8 mouse cellular contexts compared by ENCODE assay signal in genomic region chr17:90962904-90963531, GRCm38 (mm10).
DNase-seq lines count a peak whose midpoint lies in the region; ATAC-seq and TF ChIP-seq lines count a peak whose summit lies in the region.

No protein-coding gene starts in this region.

- H3K9me3 ChIP-seq in E14TG2a.4 (ENCODE audit: low read length), result no peaks in the 10 kb centered on the region

- intact Hi-C loops in heart, postnatal 25 days (cut with DNase I), result no loop called here
- intact Hi-C loops in heart, postnatal 14 days (cut with DNase I), result no loop called here

- no peaks in the 10 kb centered on the region for H3K4me1 ChIP-seq in E14TG2a.4 (replicated peaks; ENCODE audit: low read depth, low read length)

- no peak overlapping the region for H3K4me3 ChIP-seq in E14TG2a.4 (replicated peaks; ENCODE audit: low read length)

- TF ChIP-seq CTCF in E14TG2a.4 (conservative IDR thresholded peaks at IDR 0.05; ENCODE audit: low read length), result peak; percentile 43

- H3K36me3 ChIP-seq in E14TG2a.4 (ENCODE audit: insufficient read depth, low read length), result no peaks in the 10 kb centered on the region

- peak; percentile 4 for DNase-seq in heart, adult 8-10 months (ENCODE audit: low spot score)
- DNase-seq in heart, postnatal 25 days (ENCODE audit: low spot score), result no peak
- DNase-seq in cerebellum, postnatal 10 days, result peak; percentile 13 to 36
- peak; percentile 2 to 8 for DNase-seq in heart, postnatal 14 days
- DNase-seq in layer of hippocampus, adult 9-11 months, result no peak
- DNase-seq in gastrocnemius, adult 18-20 months (ENCODE audit: low spot score), result no peak

- no peaks in the 10 kb centered on the region for H3K27me3 ChIP-seq in E14TG2a.4 (ENCODE audit: insufficient read depth, low read length)

- ATAC-seq in megakaryocyte, adult 5-6 weeks (ENCODE audit: poor library complexity, severe bottlenecking), result peak; percentile 40; the same call in 1 of the 2 replicates

Comparison
In these comparisons a context has a peak if more than half of its experiments do, and no peak if none do; other contexts are left out.
1. DNase-seq: peak in heart, adult 8-10 months (single experiment), cerebellum, postnatal 10 days (2 of 2) and heart, postnatal 14 days (2 of 2); none in heart, postnatal 25 days (single experiment), layer of hippocampus, adult 9-11 months (single experiment) and gastrocnemius, adult 18-20 months (single experiment).